Mouse (Mus musculus) induced T-regulatory cell, adult 2 months (primary cell): ENCODE results near the gene Ccdc40.
A peak's percentile ranks its signal among the peaks of the same experiment; 100 is the strongest.
"Not testable (repeated sequence)": the region's sequence is repeated elsewhere in the genome, so short reads cannot be mapped to it uniquely, and the experiment has no call there.

Experiments used
- DNase-seq: peaks from one replicate; pipeline ENCODE4 v3.0.0-alpha.2; 2012; ENCODE audit warnings: low read depth

Gene Ccdc40

GRCm38 (mm10) chr11:119237007-119237406 is 8.6 kb downstream of the Ccdc40 start:
- no peak for DNase-seq

GRCm38 (mm10) chr11:119237568-119238304 is 9.4 kb downstream of the Ccdc40 start:
- DNase-seq = peak; percentile 79

- peak; percentile 91 for DNase-seq
These were observed 9.9 kb downstream of the Ccdc40 start for GRCm38 (mm10) chr11:119238305-119238721.

DNA sequence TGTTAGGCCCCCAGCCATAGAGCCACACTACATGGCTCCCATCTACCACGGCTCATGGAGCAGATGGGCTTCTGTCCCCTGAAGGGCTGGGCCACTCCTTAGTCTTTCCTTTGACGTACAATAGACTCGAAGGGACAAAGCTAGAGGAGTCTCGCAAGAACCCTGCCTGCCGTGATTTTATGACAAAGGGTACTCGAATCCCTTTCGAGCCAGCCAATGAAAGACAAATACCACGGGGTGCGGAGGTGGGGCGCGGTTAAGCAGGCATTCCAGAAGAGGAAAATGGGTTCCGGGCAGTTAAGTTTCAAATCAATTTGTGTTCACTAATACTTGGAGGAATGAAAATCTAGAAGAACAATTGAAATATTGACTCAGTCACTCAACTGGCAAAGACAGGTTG is 11.1 kb downstream of the Ccdc40 start:
- no peak for DNase-seq

DNA sequence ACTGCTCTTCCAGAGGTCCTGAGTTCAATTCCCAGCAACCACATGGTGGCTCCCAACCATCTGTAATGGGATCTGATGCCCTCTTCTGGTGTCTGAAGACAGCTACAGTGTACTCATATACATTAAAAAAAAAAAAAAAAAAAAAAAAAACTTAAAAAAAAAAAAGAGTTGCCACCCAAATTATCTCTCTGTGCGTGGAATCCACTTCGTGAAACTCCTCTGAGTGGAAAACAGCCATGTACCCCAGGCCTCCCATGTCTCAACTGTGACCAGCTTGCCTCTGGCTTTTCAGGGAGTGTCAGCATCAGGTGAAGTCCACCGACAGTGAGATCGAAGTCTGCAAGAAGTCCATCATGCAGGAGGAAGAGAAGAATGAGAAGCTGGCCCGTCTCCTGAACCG is 17.2 kb downstream of the Ccdc40 start:
- not testable (repeated sequence) for DNase-seq

DNA sequence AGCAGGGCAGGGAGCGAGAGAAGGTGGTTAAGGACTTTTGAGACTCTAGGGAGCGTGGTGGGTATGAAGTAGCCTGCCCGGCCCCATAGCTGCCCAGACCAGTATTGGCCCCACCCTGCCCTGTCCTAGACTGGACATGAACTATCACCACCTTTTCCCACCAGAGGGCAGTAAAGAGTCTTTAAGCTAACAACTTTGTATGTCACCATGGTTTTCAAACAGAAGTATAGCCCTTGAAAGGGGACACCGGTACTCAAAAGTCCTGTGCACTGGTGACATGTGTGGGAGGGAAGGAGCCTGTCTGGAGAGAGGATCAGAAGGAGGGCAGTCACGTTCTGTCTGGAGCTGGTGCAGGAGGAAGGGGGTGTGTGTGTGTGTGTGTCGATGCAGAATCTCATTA is 20.6 kb downstream of the Ccdc40 start:
- peak; percentile 82 for DNase-seq

DNA sequence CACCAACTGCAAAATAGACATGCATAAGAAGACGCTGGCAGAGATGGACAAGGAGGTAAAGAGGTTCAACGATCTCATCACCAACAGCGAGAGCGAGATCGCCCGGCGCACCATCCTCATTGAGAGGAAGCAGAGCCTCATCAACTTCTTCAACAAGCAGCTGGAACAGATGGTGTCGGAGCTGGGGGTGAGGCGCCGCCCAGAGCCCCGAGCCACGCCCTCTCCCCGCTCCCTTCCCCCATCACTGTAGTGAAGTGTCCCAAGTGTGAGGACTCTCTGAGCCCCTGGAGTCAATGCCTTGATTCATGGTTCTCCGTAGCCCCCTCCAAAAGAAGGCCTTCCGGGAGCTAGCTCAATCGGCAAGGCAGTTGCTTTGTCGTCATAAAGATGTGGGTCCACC is 22.6 kb downstream of the Ccdc40 start:
- DNase-seq = no peak

- peak; percentile 62 for DNase-seq
These were observed 24.6 kb downstream of the Ccdc40 start for GRCm38 (mm10) chr11:119252854-119253541.

DNA sequence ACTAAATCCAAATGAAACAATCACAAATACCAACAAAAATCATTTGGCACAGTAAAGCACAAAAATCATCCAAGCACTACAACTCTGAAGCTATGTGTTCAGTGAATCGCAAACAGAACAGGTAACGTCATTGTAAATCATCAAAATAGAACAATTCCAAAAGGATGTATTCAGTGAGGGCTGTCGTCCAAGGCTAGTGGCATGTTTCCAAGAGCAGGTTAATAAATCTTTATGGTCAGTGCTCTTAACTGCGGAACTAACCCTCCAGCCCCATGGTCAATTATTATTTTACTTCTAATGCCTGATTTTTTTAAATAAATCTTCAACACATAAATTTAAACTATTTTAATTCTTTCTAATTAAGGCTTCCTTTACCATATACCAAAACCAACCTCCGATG is 28.2 kb downstream of the Ccdc40 start:
- not testable (repeated sequence) for DNase-seq

DNA sequence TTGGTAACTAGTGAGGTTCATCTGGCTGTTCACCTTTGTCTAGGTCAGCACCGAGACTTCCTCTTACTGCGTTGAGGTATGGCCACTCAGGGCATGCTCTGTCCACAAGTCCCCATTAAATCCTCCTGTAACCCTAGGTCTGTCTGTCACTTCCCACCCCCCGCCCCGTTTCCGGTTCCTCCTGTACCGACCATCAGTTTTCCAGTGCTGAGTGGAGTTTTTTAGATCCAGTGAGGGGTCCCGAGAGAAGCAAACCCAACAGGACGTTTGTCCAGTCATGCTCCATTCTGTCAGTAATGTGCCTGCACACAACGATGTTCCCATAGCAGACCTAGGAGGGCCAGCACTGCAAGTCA is 29.8 kb downstream of the Ccdc40 start:
- DNase-seq = no peak

DNA sequence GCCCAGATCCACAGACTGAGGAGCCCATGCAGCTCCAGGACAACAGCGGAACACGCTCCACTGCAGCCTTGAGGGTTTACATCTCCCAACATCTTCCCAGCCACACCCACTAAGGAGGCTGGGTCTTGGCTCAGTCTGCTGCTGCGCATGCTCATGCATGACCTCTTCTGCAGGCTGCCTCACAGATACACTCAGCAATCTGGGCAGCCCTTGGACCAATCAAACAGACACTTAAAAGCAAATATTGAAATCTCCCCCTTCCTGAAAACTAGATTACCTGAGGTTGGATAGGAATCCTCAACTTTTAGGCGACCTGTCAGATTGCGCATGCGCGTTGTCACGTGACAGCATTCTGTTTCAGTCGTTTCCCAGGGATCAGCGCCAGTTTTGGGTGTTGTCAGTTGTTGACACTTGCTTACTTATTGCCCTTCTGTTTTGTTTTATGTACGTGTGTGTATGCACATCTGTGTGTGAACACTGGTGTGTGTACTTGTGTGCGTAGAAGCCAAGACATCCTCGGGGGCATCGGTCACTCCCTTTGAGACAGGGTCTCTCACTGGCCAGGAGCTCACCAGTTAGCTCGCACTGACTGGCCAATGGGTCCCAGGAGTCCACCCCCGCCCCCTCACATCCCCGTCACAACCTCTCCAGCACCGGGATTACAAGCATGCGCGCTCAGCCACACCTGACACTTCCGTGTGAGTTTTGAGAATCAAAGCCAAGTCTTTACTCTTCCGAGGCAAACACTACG is 30.4 kb downstream of the Ccdc40 start:
- DNase-seq = peak; percentile 75

DNA sequence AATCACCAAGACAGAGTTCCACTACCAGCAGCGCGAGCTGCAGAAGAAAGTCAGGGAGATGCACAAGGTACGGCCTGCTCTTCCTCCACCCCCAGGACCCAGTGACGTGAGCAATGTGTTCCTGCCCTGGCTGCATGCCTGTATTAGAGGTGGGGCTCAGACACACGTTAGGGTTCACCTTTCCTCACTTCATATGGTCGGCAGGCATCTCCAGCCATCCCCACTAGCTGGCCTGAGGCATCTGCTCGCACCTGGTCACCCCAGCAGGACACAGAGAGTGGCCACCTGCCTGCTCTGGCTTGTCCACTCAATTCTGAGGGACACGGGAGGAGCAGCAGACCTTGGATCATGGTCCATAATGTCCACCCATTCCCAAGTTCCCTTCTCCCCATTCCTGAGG is 31.6 kb downstream of the Ccdc40 start:
- no peak for DNase-seq

GRCm38 (mm10) chr11:119264413-119264812 is 36.0 kb downstream of the Ccdc40 start:
- no peak for DNase-seq

DNA sequence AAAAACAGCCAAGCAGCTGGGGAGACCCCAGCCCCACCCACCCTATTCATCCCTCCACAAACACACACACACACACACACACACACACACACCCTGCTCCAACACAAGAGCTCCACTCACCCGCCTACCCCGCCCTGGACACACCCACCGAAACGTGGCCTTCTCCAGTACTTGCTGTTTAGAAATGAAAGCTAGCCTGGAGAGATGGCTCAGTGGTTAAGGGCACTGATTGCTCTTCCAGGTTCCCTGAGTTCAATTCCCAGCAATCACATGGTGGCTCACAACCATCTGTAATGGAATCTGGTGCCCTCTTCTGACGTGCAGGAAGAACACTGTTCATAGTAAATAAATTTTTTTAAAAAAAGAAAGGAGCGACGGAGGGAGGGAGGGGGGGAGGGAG is 37.4 kb downstream of the Ccdc40 start:
- DNase-seq = no peak

DNA sequence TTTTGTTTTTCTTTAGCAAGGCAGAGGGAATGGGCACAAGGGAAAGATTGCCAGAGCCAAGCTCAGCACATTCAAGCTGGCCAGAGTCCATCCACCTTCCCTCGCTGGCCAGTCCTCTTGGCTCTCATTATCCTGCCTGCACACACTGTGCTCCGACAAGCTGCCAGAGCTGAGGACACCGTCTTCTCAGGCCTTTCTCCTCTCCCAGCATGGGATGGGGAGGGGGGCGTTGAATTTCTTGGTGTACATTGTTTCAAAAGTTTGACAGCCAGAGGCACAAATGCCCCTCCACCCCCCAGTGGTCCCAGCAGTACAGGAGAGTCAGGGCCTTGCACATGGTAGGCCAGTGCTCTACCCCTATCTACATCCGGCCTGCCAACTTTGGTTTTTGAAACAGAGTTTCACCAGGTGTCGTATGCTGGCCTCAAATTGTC is 38.9 kb downstream of the Ccdc40 start:
- DNase-seq = no peak

GRCm38 (mm10) chr11:119267768-119268556 is 39.6 kb downstream of the Ccdc40 start, which contains the start of gene Gaa:
Gene Gaa, plus strand, starts transcription at chr11:119267887.
- DNase-seq = peak; percentile 99

DNA sequence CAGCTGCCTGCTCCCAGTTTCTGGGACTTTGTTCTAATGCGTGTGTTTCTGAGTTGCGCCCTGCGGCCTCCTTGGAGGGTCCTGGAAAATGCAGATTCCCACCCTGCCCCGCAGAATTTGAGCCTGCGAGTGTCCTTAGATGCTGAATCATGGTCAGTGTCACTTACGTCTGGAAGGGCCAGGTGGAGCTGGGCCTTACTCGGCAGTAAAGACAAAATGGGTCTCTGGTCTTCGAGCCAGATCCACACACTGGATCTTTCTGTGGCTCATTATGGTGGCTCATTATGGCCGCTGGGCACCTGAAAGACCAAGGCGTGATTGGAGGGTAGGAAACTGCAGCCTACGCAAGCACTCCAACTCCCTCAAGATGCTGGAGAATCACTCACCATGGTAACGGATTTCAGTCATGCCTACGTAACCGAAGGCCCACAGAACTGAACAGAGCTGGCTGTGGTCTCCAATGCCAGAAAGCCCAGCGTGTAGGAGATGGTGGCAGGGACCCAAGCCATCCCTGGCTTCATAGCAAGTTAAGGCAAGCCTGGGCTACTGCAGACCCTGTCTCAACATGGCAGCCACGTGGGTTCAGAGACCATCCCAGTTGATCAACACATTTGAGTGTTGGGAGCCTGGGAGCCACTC is 40.3 kb downstream of the Ccdc40 start:
- no peak for DNase-seq

GRCm38 (mm10) chr11:119272492-119272891 is 44.1 kb downstream of the Ccdc40 start:
- peak; percentile 30 for DNase-seq

GRCm38 (mm10) chr11:119273186-119273930 is 45.0 kb downstream of the Ccdc40 start:
- peak; percentile 45 for DNase-seq

DNA sequence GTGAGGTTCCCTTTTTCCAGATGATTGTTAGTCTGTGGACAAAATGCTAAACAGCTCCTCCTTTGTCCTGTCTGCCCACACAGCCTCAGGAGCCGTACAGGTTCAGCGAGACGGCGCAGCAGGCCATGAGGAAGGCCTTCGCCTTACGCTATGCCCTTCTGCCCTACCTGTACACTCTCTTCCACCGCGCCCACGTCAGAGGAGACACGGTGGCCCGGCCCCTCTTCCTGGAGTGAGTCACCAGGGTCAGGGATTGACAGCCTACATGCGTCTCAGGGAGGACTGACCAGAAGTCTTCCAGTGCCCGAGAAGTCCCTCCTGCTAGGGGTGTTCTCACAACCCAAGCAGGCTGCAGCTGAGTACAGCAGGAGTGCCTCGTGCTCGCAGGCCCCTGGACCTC is 52.7 kb downstream of the Ccdc40 start:
- DNase-seq = no peak
